Mouse (Mus musculus) yolk sac, embryonic 10.5 days (tissue): ENCODE measurements at regions not wholly inside any gene's neighbourhood (a gene's known extent, or its start where the extent isn't known, plus 50 kb on each side); places are given as distances from the start of the nearest gene placed in this dataset.

ENCODE experiments used
- DNase-seq: peaks from one replicate; pipeline ENCODE4 v3.0.0-alpha.2; 2017; ENCODE audit warnings: low spot score

- no peak for DNase-seq
These were observed 122.8 kb upstream of the Efna5 start for GRCm38 (mm10) chr17:63003911-63004310.

- no peak for DNase-seq
These were observed 121.6 kb upstream of the Efna5 start for GRCm38 (mm10) chr17:63002729-63003128.

GRCm38 (mm10) chr17:63001898-63002297 is 120.8 kb upstream of the Efna5 start:
- DNase-seq: no peak

- no peak for DNase-seq
These were observed 116.6 kb upstream of the Efna5 start for GRCm38 (mm10) chr17:62997691-62998090.

GRCm38 (mm10) chr17:62995316-62995715 is 114.2 kb upstream of the Efna5 start:
- DNase-seq: no peak

GRCm38 (mm10) chr17:62992977-62993376 is 111.9 kb upstream of the Efna5 start:
- DNase-seq: no peak

- no peak for DNase-seq
These were observed 105.2 kb upstream of the Efna5 start for GRCm38 (mm10) chr17:62986304-62986703.

GRCm38 (mm10) chr17:62980337-62980736 is 99.2 kb upstream of the Efna5 start:
- DNase-seq: no peak

GRCm38 (mm10) chr17:62977561-62977960 is 96.4 kb upstream of the Efna5 start:
- DNase-seq: no peak

GRCm38 (mm10) chr17:62977136-62977535 is 96.0 kb upstream of the Efna5 start:
- DNase-seq: no peak

GRCm38 (mm10) chr17:62974627-62975279 is 93.6 kb upstream of the Efna5 start:
- DNase-seq: no peak

- DNase-seq: no peak
These were observed 87.9 kb upstream of the Efna5 start for GRCm38 (mm10) chr17:62969025-62969424.

GRCm38 (mm10) chr17:62963824-62964223 is 82.7 kb upstream of the Efna5 start:
- no peak for DNase-seq

- DNase-seq: no peak
These were observed 81.1 kb upstream of the Efna5 start for GRCm38 (mm10) chr17:62962292-62962618.

- peak; percentile 14 for DNase-seq
These were observed 80.6 kb upstream of the Efna5 start for GRCm38 (mm10) chr17:62961596-62962291.

GRCm38 (mm10) chr17:62959146-62959545 is 78.0 kb upstream of the Efna5 start:
- no peak for DNase-seq

- no peak for DNase-seq
These were observed 66.5 kb upstream of the Efna5 start for GRCm38 (mm10) chr17:62947537-62948193.

- DNase-seq: no peak
These were observed 59.6 kb upstream of the Efna5 start for GRCm38 (mm10) chr17:62940573-62941252.

GRCm38 (mm10) chr17:62939930-62940572 is 58.9 kb upstream of the Efna5 start:
- no peak for DNase-seq

GRCm38 (mm10) chr17:62939171-62939570 is 58.1 kb upstream of the Efna5 start:
- DNase-seq: no peak
